Mouse (Mus musculus): ENCODE results near the gene Spin2d. TPM values are rescaled to one million over a fixed set of nuclear protein-coding genes. Genes with fewer than 3 reads are reported as not detected.

Spin2d gene
- polyA plus RNA-seq, 1 experiment from 2014 or later: not detected

Other genes with a start within 250 kb of the Spin2d start
- gene Zfp185, start 189.7 kb downstream of the Spin2d start, polyA plus RNA-seq (2014; fragmentation: Nextera tagmentation; extraction: Ambion mirVana): 2.0 and 2.4 TPM in 2 replicates
- not detected in 2 replicates for gene Pnma5, start 139.9 kb downstream of the Spin2d start, polyA plus RNA-seq (2014; fragmentation: Nextera tagmentation; extraction: Ambion mirVana)
- not detected in 2 replicates for gene Pnma3, start 112.2 kb downstream of the Spin2d start, polyA plus RNA-seq (2014; fragmentation: Nextera tagmentation; extraction: Ambion mirVana)
- 1.2 and 1.9 TPM in 2 replicates for gene Xlr4a, start 94.5 kb downstream of the Spin2d start, polyA plus RNA-seq (2014; fragmentation: Nextera tagmentation; extraction: Ambion mirVana)
- 4.3 and 4.5 TPM in 2 replicates for gene Xlr3a, start 79.9 kb downstream of the Spin2d start, polyA plus RNA-seq (2014; fragmentation: Nextera tagmentation; extraction: Ambion mirVana)
- 0.13 TPM in 1 of 2 replicates, not detected in the other for gene Gm14685, start 59.9 kb downstream of the Spin2d start, polyA plus RNA-seq (2014; fragmentation: Nextera tagmentation; extraction: Ambion mirVana)
- not detected in 2 replicates for gene Xlr5b, start 28.2 kb downstream of the Spin2d start, polyA plus RNA-seq (2014; fragmentation: Nextera tagmentation; extraction: Ambion mirVana)
- not detected in 2 replicates for gene DXBay18, start 27.5 kb downstream of the Spin2d start, polyA plus RNA-seq (2014; fragmentation: Nextera tagmentation; extraction: Ambion mirVana)
- 5.2 and 8.1 TPM in 2 replicates for gene Xlr3b, start 15.2 kb upstream of the Spin2d start, polyA plus RNA-seq (2014; fragmentation: Nextera tagmentation; extraction: Ambion mirVana)
- gene Xlr4b, start 37.3 kb upstream of the Spin2d start, polyA plus RNA-seq (2014; fragmentation: Nextera tagmentation; extraction: Ambion mirVana): 3.3 and 3.8 TPM in 2 replicates
- 6.2 and 6.5 TPM in 2 replicates for gene F8a, start 51.3 kb upstream of the Spin2d start, polyA plus RNA-seq (2014; fragmentation: Nextera tagmentation; extraction: Ambion mirVana)
- 0.53 and 1.2 TPM in 2 replicates for gene Xlr4c, start 66.1 kb upstream of the Spin2d start, polyA plus RNA-seq (2014; fragmentation: Nextera tagmentation; extraction: Ambion mirVana)
- gene Xlr3c, start 88.4 kb upstream of the Spin2d start, polyA plus RNA-seq (2014; fragmentation: Nextera tagmentation; extraction: Ambion mirVana): not detected in 2 replicates
- not detected in 2 replicates for gene Xlr5a, start 116.0 kb upstream of the Spin2d start, polyA plus RNA-seq (2014; fragmentation: Nextera tagmentation; extraction: Ambion mirVana)
- not detected in 2 replicates for gene Xlr5c, start 116.0 kb upstream of the Spin2d start, polyA plus RNA-seq (2014; fragmentation: Nextera tagmentation; extraction: Ambion mirVana)
- not detected in 2 replicates for gene Gm45015, start 159.9 kb upstream of the Spin2d start, polyA plus RNA-seq (2014; fragmentation: Nextera tagmentation; extraction: Ambion mirVana)
- gene Zfp275, start 165.6 kb upstream of the Spin2d start, polyA plus RNA-seq (2014; fragmentation: Nextera tagmentation; extraction: Ambion mirVana): 8.4 TPM in 2 replicates
- not detected in 2 replicates for gene Gm18336, start 221.7 kb upstream of the Spin2d start, polyA plus RNA-seq (2014; fragmentation: Nextera tagmentation; extraction: Ambion mirVana)
- gene Zfp92, start 234.1 kb upstream of the Spin2d start, polyA plus RNA-seq (2014; fragmentation: Nextera tagmentation; extraction: Ambion mirVana): 0.06 TPM in 1 of 2 replicates, not detected in the other

Data from liver, embryonic 11.5 days (tissue).